Mouse (Mus musculus): Measurements from ENCODE around the gene Slc25a13.

Slc25a13 gene

DNA sequence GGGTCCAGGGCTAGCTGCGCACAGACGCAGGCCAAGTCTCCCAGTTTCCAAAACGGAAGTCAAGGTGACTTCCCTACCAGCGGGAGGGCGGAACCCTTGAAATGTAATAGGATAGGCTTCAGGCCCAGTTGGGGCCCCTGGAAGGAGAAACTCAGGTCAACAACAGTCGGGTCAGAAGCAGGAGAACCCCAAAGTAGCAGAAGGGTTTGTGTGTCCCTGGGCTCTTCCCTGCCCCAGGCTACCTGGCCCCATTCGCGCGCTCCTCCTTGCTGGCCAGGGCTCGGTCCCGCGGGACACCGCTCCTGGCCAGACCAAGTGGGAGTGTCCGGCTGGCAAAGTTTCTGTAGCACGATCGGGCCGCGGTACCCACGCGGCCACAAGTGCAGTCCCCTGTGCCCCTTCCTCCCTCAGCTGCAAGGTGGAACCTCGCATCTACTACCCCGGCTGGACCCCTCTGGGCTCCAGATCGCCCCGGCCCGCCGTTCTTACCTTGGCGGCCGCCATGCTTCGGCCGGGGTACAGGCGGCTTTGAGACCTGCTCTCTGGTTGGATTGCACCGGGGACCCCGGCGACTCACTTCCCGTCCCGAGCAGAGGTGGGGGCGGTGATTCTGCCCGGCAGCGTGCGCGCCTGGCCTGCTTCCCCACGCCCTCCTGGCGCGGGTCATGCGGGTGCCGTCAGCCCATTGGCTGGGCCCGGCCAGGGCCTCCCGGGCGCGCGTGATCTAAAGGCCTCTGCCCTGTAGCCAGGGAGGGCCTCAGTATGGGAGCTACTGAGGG lies at the start of gene Slc25a13:
Gene Slc25a13 (minus strand): TSS at position 667 of the 779 bp plus-strand sequence.
- in situ Hi-C loops (cut with MboI, MseI): no loop called here

DNA sequence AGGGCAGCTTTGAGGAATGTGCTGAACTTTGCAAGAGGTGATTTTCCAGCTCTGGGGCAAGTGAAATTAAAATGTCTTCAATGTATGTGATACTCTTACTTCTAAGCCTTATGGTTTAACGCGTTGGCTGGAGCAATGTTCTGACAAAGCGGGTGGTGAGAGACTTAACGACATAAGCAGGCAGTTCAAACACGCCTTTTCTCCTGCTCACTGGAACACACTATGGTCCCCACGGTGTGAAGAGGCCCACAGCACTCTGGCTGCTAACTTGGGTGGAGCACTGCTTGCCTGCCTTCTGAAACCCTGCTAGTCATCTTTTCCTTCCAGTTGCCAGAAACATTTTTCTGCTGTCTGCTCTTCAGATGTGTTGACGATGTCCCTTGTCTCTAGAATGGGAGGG lies 48.8 kb upstream of the Slc25a13 start:
- in situ Hi-C loops (cut with MboI, MseI): no loop called here

DNA sequence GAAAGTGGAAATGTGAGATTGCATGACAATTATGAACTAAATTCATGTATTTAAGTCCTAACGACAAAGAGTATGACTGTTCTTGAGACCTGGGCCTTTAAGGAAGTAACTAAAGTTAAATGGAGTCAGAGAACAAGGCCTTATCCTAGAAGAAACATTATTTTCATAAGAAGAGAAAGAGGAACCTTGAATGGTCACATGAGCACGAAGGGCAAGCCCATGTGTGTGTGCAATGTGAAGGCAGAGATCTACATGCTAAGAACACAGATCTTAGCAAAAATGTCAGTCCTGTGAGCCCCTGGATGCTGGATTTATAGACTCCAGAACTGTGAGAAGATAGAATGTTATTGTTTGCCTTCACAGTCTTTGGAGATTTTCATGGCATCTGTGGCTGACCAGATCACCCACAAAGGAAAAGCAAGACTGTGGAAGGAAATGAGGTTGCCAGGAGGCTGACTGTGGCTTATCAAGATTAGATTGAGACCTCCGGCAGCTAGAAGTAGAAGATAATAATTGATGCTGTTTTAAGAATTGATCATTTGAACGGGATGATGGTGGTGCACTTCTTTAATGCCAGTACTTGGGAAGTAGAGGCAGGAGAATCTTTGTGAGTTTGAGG lies 46.4 kb upstream of the Slc25a13 start:
- in situ Hi-C loops (cut with MboI, MseI): no loop called here

DNA sequence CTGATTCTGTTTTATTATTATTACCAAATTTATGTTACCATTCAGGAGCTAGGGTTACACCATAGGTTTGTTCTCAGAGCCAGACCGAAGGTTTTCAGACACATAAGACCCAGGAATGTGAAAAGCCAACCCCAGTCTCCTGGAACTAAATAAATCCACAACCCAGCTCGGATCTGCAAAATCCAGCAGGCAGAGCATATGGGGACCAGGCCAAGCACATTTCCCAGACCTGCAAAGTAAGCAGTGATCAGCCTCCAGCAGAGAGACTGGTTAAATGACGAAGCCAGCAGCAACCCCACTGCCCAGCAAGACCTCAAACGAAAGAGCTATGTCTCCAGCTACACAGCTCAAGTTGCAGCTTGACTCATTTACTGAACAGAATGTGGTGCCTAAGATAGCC lies 43.9 kb upstream of the Slc25a13 start:
- in situ Hi-C loops (cut with MboI, MseI): no loop called here

DNA sequence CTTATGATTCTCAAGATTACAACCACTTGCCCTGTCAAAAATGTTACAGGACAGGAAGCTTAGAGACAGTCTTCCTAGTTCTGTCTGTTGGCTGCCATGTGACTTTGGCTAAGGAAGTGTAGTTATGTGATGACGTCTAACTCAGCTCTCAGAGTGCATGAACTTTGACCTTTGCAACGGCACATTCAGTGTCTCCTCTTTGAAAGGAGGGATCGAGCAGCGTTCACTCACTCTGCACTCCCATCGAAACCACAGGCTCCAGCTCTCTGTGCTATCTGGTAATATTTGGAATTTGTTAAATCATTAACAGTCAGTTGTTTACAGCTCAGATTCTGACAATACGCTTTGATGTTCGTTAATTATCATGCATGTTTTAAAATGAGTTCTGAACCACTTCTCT lies 31.5 kb upstream of the Slc25a13 start:
- in situ Hi-C loops (cut with MboI, MseI): no loop called here

DNA sequence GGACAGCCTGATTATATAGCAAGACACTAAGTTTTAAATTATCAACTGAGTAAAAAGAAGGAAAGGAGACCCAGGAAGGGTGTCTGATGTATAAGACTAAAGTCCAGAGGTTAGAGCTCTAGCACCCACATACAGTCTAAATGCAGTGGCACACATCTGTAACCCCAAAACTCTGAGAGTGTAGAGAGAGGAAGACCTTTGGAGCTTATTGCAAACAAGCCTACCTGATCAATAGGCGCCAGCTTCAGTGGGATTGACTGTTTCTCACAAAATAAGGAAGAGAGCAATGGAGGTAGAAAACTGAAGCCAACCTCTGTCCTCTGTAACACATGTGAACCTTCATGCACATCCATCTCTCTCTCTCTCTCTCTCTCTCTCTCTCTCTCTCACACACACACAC lies 26.9 kb upstream of the Slc25a13 start:
- in situ Hi-C loops (cut with MboI, MseI): no loop called here

DNA sequence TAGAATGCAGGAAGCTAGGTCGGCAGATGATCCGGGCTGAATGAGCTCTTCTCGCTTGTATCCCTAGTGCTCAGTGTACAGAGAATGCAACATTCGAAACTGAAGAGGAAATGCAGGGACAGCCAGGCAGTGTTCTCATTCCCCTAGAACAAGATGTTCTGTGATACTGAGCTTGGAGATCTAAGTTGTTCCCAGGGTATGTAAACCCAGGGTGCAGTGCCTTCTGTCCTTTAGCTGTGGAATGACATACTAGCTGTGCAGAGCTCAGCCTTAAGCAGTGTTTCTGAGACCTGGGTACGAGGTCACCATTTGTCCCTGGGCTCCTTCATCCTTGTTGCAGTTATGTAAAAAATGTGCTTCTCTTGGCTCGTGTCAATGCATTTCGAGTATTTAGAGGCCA lies 25.1 kb upstream of the Slc25a13 start:
- in situ Hi-C loops (cut with MboI, MseI): no loop called here

DNA sequence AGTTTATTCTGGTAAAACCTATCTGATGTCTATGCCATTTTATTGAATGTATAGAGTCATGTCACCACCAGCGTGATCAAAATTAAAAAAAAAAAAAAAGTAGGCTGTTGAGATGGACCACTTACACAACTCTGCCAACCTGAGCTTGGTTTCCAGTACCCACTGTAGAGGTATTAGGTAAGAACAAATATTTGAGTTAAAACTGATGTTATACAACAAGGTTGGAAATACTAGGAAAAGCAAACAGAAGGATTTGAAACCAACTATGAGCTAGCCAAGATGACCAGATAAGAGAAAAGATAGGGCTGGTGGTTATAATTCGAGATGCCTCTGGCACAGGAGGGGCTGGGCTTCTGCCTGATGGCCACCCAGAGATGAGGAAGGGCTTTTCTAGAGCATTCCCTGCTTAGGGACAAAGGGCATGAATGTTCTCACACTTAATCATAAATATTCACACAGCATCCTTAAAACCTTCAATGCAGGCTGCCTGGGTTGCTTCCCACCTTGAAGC lies 19.9 kb upstream of the Slc25a13 start:
- in situ Hi-C loops (cut with MboI, MseI): no loop called here

DNA sequence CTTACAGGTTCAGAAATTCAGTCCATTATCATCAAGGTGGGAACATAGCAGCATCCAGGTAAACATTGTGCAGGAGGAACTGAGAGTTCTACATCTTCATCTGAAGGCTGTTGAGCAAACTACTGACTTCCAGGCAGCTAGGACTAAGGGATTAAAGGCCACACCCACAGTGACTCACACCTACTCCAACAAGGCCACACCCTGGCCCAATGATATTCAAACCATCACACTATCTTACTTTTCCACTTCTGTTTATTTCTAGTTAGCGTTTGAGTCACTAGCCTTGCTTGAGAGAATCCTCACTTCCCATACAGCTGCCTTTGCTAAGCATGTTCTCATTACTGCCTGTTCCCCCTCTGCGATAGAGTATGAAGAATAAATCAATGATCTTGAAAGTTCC lies 13.3 kb upstream of the Slc25a13 start:
- in situ Hi-C loops (cut with MboI, MseI): no loop called here

DNA sequence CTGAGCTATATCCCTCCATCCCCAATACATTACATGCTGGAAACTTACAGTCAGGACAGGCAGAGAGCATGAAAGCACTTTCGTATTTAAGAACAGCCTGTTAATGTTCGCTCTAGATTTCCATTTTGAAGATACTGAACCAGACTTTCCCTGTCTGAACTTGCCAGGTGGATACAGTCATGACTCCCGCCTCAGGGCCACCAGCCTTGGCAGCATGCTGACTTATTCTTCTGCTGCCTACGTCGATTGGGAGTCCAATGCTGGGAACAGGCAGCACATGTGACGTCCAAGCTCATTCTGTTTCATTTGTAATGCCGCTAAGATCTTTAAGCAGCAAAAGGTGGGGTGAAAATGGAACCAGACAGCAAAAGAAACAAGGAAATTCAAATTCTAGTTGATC lies 5.7 kb upstream of the Slc25a13 start:
- in situ Hi-C loops (cut with MboI, MseI): no loop called here

DNA sequence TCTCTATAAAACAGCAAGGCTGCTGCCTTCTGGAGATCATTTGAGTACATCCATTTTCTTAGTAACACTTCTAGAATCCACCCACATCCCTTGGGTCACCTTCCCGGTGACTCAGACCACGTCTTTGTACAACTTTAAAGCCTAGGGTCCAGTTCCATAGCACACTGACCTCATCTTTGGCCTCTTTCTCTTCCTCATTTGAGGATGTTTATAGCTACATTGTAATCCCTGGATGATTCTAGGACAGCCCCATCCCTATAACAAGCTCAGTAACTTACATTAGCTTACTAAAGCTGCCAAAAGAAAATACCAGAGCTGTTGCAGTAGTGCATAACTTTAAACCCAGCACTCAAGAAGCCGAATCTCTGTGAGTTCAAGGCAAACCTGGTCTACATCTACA lies 3.6 kb upstream of the Slc25a13 start:
- in situ Hi-C loops (cut with MboI, MseI): no loop called here

DNA sequence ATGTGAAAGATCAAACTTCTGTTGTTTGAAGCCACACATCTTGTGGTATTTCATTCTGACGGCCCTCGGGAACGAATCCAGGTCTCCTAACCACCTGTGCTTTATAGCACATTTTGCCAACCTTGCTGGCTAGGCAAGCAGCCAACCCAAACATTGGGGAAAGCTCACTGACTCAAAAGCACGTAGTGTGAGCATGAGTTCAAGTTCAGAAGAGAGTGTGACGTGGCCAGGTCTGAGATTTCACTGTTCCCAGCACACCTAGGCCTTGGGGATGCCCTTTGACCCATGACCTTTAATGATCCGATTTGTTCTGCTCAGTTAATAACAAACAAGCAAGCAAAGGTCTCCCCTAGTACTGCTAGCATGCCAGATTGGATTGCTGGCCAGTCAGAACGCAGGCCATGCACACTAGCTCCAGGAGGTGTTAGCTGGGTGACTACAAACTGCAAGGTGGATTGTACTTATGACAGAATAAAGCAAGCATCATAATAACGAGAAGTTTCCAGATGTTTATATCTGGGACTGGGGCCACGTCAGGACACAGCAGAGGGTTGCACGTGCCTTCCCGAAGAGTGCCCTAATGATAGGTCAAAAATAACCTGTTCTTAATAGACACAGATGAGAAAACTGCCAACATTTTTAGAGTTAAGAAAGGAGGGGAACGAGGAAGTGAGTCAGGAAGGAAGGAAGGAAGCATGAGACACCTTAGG lies 2.8 kb upstream of the Slc25a13 start:
- in situ Hi-C loops (cut with MboI, MseI): no loop called here

DNA sequence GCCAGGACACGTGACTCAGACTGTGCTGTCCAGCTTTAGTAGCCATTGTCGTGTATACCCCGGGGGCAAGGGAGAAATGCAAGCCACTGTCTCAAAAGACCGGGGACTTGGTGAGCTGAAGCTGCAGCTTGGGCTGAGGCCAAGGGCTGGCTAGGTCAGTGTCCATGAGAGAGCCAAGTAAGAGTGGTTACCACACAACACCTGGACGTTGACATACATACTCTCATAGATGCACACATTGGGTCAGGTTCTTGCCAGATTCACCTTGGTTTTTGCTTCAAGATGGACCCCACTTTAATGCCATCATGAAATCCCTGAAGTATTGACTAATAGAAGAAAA lies 283 bp upstream of the Slc25a13 start:
- in situ Hi-C loops (cut with MboI, MseI): no loop called here

DNA sequence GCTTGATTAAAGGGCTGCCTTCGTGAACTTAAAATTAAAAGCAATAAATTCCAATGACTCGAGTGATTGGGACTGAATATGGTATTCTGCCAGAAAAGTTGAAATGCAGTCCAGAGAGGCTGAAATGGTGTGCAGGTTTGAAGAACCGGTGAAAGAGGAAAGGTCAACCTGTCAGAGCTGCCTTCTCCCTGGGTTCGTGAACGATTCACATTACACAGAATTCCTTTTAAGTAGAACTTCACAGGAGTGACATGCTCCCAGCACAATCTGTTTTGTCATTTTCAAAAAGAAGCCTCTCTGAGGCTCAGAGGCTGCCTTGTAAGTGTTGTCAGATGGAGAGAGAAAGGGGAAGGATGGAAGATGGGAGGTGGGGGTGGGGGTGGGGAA lies 860 bp downstream of the Slc25a13 start:
- in situ Hi-C loops (cut with MboI, MseI): no loop called here

DNA sequence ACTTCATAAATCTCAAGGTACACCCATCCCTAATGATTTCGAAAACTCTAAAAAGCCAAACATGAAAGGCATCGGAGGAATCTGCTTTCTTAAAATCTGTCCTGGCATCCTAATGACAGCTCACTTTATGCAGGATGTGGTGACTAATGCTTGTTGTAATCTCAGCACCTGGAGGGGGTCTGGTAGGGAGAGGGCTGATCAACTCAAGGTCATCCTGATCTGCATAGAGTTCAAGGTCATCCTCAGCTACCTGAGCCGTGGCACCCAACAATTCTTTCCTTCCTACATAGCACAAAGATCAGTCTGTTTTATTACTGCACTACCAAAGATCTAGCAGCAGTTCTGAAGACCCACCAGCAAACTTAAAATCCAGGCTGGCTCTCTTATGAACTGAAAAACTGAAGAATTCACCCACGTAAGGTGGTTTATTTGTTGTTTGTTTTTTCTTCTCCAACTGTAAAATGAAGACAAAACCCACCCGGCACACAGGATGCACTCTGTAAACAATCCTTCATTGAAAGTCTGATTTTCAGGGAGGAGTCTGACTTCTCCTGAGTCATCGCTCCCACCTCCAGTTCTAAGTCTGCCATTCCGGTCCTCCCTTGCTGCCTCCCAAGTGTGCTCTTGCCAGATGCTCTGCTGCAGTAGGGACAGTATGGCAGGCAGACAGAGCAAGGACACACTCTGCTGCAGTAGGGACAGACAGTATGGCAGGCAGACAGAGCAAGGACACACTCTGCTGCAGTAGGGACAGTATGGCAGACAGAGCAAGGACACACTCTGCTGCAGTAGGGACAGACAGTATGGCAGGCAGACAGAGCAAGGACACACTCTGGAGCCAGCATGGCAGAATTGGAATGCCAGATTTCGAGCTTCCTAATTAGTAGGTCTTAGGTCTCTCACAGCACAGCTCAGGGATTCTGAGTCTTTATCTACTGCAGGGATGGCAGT lies 4.3 kb downstream of the Slc25a13 start:
- in situ Hi-C loops (cut with MboI, MseI): no loop called here

DNA sequence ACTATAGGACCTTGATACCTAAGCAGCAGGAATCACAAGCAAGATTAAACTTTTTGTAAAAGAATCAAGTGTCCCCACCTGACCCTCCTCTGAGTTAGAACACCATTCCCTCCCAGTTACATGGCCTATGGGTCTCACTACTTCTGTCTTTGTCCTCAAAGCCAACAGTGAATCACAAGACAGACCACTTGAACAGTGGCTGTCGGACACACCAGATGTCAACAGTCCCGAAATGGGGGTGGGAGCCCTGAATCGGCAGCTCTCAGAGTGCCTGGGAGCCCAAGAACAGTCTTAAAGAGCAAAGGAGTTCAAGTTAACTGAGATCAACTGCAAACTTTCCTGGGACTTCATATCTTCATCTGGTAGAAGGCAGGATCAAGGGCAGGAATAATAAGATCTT lies 5.0 kb downstream of the Slc25a13 start:
- in situ Hi-C loops (cut with MboI, MseI): no loop called here

DNA sequence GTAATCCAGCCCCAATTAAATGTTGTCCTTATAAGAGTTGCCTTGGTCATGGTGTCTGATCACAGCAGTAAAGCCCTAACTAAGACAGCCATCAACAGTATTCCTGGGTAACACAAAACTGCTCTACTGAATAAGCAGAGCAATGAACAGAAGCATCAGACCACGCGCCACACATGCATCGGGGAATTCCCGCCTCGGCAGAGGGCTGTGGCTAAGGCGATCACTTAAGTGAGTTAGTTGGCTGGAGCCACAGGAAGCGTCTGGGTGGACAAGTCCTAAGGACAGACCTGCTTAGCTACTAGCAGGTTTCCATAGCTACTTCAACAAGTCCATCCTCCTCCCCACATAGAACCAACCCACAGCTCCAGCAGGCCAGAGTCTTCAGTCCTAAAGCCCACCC lies 6.3 kb downstream of the Slc25a13 start:
- in situ Hi-C loops (cut with MboI, MseI): no loop called here

DNA sequence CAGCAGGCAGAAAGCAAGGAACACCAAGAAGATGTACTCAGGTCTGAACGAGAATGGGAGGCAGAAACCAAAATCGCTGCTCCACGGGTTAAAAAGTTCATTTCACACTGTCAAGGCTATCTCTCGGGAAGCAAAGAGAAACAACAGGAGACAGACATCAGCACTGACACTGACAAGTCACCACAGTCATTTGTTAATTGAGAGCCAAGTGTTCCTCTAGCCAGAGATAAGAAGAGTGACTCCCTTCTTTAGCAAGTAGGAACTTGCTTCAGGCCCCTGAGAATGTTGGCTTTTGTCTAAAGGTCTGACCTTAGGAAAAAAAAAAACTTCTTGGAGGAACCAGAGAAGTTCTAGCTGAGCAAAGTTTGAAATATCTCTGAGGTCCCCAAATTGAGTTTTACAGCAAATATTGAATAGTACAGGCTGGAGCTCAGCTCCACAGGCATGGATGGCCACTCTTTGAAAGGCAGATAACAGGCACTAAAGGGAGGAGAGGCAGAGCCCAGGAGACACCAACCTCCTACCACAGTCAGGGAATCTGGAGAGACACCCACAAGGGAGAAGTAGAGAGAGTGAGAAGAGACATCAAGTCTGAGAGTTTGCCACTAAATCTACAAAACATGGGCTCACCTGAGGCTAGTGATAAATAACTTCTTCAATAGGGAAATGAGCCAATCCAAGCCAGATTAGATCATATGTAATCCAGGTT lies 8.5 kb downstream of the Slc25a13 start:
- in situ Hi-C loops (cut with MboI, MseI): loop anchor here (10.0 kb wide), 1 partner anchor 356 kb away; no protein-coding TSS in a partner anchor

DNA sequence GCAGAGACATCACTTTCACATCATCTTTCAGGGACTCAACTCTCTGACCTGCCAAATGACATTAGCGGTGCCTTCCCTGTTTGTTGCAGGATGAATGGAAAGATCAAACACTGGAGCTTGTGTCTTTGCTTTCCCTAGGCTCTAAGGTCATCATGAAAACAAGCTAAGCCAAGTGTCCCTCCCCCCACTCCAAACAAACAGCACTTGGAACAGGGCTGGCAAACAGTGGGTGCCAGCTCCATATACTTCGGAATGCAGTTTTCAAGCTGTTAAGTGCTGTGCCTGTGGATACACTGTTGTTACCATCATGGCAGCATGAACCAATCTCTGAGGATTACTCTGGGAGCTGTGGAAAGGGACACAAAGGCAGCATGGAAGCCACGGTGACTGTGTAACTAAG lies 9.1 kb downstream of the Slc25a13 start:
- in situ Hi-C loops (cut with MboI, MseI): loop anchor here (10.0 kb wide), 1 partner anchor 357 kb away; no protein-coding TSS in a partner anchor

DNA sequence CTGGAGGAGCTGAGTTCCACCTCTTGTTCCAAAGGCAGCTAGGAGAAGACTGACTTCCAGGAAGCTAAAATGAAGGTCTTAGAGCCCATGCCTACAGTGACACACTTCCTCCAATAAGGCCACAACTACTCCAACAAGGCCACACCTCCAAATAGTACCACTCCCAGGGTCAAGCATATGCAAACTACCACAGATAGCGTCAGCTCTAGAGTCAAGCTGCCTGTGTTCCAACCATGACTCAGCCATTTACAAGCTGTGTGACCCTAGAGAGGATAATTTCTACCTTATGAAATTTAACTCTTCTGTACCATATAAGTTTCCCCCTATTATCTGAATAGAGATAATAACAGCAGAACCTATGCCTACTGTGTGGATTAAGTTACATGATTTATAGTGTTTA lies 9.6 kb downstream of the Slc25a13 start:
- in situ Hi-C loops (cut with MboI, MseI): loop anchor here (10.0 kb wide), 1 partner anchor 357 kb away; no protein-coding TSS in a partner anchor

Measured in regulatory T cell (primary cell).